Mouse (Mus musculus) megakaryocyte, embryonic 14.5 days (primary cell): ENCODE data around the gene Rbbp7.

ENCODE experiments used
- FLI1 ChIP-seq: IDR thresholded peaks from 2 replicates; pipeline ENCODE4 v1.6.1; 2012; ENCODE audit warnings: low read length, inconsistent platforms, mixed read lengths
- GATA1 ChIP-seq: IDR thresholded peaks from 3 replicates; pipeline ENCODE4 v1.6.1; 2012; ENCODE audit warnings: mixed read lengths, low read length, inconsistent platforms, borderline replicate concordance

DNA sequence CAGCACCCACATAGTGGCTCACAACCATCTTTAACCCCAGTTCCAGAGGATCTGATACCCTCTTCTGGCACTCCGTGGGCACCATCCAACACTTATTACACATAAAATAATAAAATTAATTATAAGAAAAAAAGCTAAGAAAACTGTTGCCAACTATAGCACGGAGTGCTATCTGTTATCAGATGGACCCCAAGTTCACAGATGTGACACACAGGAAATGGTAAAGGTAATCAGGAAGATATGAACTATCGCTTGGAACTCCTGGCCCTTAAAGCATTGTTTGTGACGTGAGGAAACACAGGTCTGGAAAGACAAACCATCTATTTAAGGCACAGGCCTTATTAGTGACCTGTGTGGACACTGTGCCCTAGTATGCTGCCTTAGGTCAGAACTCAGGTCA, 30.2 kb upstream of the Rbbp7 start:
- TF ChIP-seq GATA1: no peak
- TF ChIP-seq FLI1: no peak
